Mouse (Mus musculus): ENCODE data around the gene Aff3.

- TF ChIP-seq HCFC1 (IDR thresholded peaks at IDR 0.05; ENCODE audit: borderline replicate concordance, insufficient read depth, low read length): no peak
- TF ChIP-seq ZC3H11A (IDR thresholded peaks at IDR 0.05; ENCODE audit: borderline replicate concordance, low read depth, low read length): no peak
- no peak for TF ChIP-seq CHD2 (IDR thresholded peaks at IDR 0.05; ENCODE audit: low read depth, low read length)
Observed at GRCm38 (mm10) chr1:38668327-38668726, 3.6 kb upstream of the Aff3 start.
